Mouse (Mus musculus) left cerebral cortex, adult 8-10 months (tissue): ENCODE measurements around the gene Lclat1. TPM values are rescaled to one million over a fixed set of nuclear protein-coding genes. Genes with fewer than 3 reads are reported as not detected.
"Not testable (repeated sequence)": the region's sequence is repeated elsewhere in the genome, so short reads cannot be mapped to it uniquely, and the experiment has no call there.

Source experiments
- DNase-seq, 2 experiments: peaks; one replicate each; pipeline ENCODE4 v3.0.0; 2022; ENCODE audit warnings: low spot score in 2 of 2
- total RNA-seq, 4 experiments: library from RNA; stranded (reverse); gene quantifications; 2 replicates each; pipeline ENCODE4 v1.2.4; 2022

Gene Lclat1
- total RNA-seq, 4 experiments from 2014 or later, result 34.4 to 39.2 (median 36.5) TPM

GRCm38 (mm10) chr17:73136562-73137484 lies 29.0 kb downstream of the Lclat1 start:
- no peak for DNase-seq

GRCm38 (mm10) chr17:73138217-73138616 lies 30.4 kb downstream of the Lclat1 start:
- no peak for DNase-seq

- no peak for DNase-seq
These were observed 34.2 kb downstream of the Lclat1 start for GRCm38 (mm10) chr17:73142029-73142428.

- no peak for DNase-seq
These were observed 34.7 kb downstream of the Lclat1 start for GRCm38 (mm10) chr17:73142445-73142844.

DNA sequence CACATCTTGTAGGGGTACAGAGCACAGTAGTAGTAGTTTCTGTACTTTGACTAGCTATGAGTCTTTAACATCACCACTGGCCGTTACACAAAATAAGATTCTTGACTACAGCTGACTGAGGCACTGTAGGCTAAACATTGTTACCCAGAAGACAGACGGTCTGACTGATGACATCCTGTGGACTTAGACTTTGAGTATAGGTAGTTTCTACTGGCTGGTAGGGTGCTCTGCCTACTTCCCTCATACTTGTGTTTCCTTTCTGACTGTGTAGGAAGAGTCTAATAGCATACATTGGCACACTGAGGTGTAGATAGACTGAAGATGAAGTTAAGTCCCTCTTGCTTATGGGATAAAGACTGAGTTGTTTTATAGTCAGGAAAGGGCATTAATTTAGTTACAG lies 37.6 kb downstream of the Lclat1 start:
- DNase-seq, result no peak

DNA sequence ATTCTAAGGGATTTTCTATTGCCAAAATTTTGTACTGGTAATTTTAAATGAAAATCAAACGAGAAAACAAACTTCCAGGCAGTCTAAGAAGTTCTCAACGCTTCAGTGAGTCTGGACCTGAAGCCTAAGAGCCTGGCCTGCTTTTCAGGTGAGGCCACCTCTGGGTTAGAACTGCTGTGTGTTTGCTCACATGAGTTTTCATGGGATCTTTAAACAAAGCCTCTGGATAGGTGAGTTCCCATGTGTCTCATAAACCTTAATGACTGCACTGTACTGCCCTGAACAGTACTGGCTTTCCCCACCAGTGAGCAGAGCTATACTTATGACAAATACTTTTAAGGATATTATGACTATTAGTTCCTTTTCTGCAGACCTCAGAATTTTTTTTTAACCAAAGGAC lies 40.8 kb downstream of the Lclat1 start:
- no peak for DNase-seq

DNA sequence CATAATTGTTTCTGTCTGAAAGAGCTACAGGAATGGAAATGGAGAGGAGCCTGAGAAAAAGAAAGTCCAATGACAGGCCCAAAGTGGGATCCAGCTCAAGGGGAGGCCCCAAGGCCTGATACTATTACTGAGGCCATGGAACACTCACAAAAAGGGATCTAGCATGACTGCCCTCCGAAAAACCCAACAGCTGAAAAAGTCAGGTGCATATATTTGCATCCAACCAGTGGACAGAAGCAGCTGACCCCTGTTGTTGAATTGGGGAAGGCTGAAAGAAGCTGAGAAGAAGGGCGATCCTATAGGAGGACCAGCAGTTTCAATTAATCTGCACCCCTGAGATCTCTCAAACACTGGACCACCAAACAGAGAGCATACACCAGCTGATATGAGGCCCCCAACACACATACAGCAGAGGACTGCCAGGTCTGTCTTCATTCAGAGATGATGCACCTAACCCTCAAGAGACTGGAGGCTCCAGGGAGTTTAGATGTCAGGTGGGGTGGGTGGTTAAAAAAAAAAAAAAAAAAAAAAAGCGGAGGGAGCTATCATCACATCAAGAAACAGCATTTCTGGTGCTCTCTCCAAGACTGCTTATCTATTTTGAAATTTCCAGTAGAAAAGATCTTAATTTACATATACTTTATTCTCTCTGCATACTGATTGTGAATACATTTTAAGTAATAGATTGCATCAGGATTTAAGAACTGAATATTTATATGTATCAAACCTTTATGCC lies 45.2 kb downstream of the Lclat1 start:
- DNase-seq, result not testable (repeated sequence)

DNA sequence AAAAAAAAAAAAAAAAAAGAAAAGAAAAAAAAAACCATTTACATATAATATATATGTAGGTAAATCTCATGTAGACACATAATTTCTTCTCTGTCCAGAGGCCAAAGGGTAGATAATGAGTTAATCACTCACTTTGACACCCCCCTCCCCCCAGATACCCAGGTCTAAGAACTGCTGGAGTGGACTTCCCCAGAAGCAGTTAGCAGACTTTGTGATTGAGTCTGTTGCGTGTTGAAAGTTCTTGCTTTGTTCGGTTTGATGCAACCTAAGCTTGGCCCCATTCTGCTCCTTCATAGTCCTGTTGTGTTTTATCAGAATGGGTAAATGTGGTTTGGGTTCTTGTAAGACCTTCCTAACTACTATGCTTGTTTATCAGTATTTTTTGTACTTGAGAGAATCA lies 45.9 kb downstream of the Lclat1 start:
- DNase-seq, result no peak

GRCm38 (mm10) chr17:73156606-73157005 lies 48.8 kb downstream of the Lclat1 start:
- no peak for DNase-seq

DNA sequence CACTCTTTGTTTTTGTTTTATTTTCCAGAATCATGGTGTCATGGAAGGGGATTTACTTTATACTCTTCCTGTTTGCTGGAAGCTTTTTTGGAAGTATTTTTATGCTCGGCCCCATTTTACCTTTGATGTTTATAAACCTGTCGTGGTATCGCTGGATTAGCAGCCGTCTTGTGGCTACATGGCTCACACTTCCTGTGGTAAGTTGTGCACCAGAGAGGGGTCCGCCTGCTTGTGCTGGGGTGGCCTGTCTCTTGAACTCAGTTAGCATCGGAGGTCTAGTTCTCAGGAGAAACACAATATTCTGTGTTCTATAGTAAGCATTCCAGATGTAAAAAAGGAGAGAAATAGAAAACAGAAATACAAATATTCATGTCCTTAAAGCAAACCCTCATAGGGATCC lies 54.0 kb downstream of the Lclat1 start:
- DNase-seq, result no peak

- DNase-seq, result no peak
These were observed 54.8 kb downstream of the Lclat1 start for GRCm38 (mm10) chr17:73162445-73163208.

- no peak for DNase-seq
These were observed 55.8 kb downstream of the Lclat1 start for GRCm38 (mm10) chr17:73163597-73163996.

DNA sequence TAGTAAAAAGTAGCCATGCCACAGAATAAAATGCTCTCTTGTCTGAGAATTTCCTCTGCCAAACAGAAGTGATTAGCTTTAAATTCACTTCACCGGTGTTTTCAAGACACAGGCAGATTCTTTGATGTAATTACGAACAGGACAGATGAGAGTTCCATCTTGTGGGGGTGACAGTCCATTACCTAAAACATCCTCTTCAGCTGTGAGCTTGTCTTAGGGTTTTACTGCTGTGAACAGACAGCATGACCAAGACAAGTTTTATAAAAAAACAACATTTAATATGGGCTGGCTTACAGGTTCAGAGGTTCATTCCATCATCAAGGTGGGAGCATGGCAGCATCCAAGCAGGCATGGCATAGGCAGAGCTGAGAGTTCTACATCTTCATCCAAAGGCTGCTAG lies 56.3 kb downstream of the Lclat1 start:
- no peak for DNase-seq

- no peak for DNase-seq
These were observed 61.7 kb downstream of the Lclat1 start for GRCm38 (mm10) chr17:73169461-73169860.

- DNase-seq, result no peak
These were observed 62.4 kb downstream of the Lclat1 start for GRCm38 (mm10) chr17:73170141-73170540.

GRCm38 (mm10) chr17:73174083-73174562 lies 66.3 kb downstream of the Lclat1 start:
- no peak for DNase-seq

- no peak for DNase-seq
These were observed 67.9 kb downstream of the Lclat1 start for GRCm38 (mm10) chr17:73175720-73176119.

GRCm38 (mm10) chr17:73177079-73177478 lies 69.3 kb downstream of the Lclat1 start:
- DNase-seq, result no peak

- no peak for DNase-seq
These were observed 79.1 kb downstream of the Lclat1 start for GRCm38 (mm10) chr17:73186929-73187328.

DNA sequence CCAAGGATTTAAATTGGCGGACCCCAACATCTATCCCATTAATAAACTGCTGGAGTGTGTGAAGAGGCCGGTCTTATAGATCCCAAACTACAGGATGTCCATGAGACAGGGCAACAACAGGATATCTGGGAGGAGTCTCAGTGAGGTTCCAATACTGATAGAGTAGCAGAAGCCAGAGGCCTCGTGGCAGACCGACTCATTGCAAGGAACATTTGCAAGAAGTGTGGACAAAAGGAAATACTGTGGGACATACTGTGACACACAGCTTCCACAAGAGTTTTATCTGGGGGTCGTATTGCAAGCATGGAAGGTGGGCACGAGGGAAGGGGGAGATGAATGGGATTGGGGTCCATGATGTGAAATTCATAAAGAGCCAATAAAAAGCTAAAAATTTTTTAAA lies 86.4 kb downstream of the Lclat1 start:
- no peak for DNase-seq

DNA sequence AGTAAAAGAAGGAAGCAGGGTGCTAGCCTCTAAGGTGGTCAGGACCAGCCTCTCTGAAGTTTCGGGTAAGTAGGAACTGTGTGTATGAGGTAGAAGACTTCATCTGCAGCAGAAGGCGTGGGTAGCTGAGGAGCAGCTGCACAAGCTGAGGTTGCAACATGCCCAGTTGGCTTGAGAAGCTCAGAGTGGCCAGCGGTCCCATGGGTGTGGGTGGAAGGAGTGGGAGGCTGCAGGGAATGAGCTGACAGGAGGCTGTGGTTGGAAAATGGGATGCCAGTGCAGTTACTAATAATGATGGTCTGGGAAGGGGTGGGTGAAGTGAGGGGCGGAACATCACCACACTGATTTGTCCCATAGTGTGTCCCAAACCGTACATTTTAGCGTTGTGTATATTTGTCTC lies 86.8 kb downstream of the Lclat1 start:
- DNase-seq, result peak in 1 of 2 experiments; percentile 48
